Mouse (Mus musculus) E14TG2a.4 (cell line): ENCODE measurements around the gene Dll1.

Experiments
- H3K27me3 ChIP-seq: 2 replicates; pipeline ENCODE4 v1.6.1; 2014; ENCODE audit warnings: low read length, control low read depth; ENCODE audit not compliant: insufficient read depth
- H3K36me3 ChIP-seq: 2 replicates; pipeline ENCODE4 v1.6.1; 2014; ENCODE audit warnings: low read length, control low read depth; ENCODE audit not compliant: insufficient read depth
- H3K4me1 ChIP-seq: replicated peaks from 2 replicates; pipeline ENCODE4 v1.6.1; 2014; ENCODE audit warnings: low read depth, low read length, control low read depth
- H3K4me3 ChIP-seq: replicated peaks from 2 replicates; pipeline ENCODE4 v1.5.1; 2014; ENCODE audit warnings: mild to moderate bottlenecking, low read length
- H3K9me3 ChIP-seq: 2 replicates; pipeline ENCODE4 v1.6.1; 2014; ENCODE audit warnings: low read length, control low read depth
- CTCF ChIP-seq: conservative IDR thresholded peaks from 2 replicates; pipeline ENCODE4 v1.5.1; 2014; ENCODE audit warnings: low read length
- NANOG ChIP-seq: IDR thresholded peaks from 2 replicates; pipeline ENCODE4 v1.6.1; 2014; ENCODE audit warnings: borderline replicate concordance, low read length, mixed read lengths
- POU5F1 ChIP-seq: IDR thresholded peaks from 2 replicates; pipeline ENCODE4 v1.6.1; 2014; ENCODE audit warnings: low read length, borderline replicate concordance

The Dll1 gene

GRCm38 (mm10) chr17:15376494-15377181, at the start of gene Dll1:
Gene Dll1 (minus strand): TSS chr17:15376872.
- H3K9me3 ChIP-seq, result no peaks in the 10 kb centered on the region
- no peak for TF ChIP-seq NANOG
- no peak for TF ChIP-seq POU5F1
- no peak for TF ChIP-seq CTCF
- H3K4me1 ChIP-seq, result peaks cover 88% of the 10 kb centered on the region
- H3K36me3 ChIP-seq, result peaks cover 14% of the 10 kb centered on the region; the same call in 1 of the 2 replicates
- H3K4me3 ChIP-seq, result peak within 1 kb of the TSS; percentile 85
- H3K27me3 ChIP-seq, result peaks cover 93% of the 10 kb centered on the region

- no peaks in the 10 kb centered on the region for H3K9me3 ChIP-seq
- H3K27me3 ChIP-seq, result no peaks in the 10 kb centered on the region
- no peaks in the 10 kb centered on the region; the same call in 1 of the 2 replicates for H3K4me1 ChIP-seq
- H3K36me3 ChIP-seq, result 0 out of 2 replicates have a peak, but pooled peaks cover 4% of the 10 kb centered on the region
- TF ChIP-seq CTCF, result no peak
- no peak for TF ChIP-seq POU5F1
- no peak for TF ChIP-seq NANOG
- no peak overlapping the region for H3K4me3 ChIP-seq
Observed at GRCm38 (mm10) chr17:15425931-15426330, 49.3 kb upstream of the Dll1 start.

GRCm38 (mm10) chr17:15423080-15423765, 46.6 kb upstream of the Dll1 start:
- Histone ChIP-seq H3K27me3 (no peaks in the 10 kb centered on the region), H3K36me3 (0 out of 2 replicates have a peak, but pooled peaks cover 4% of the 10 kb centered on the region), H3K4me1 (no peaks in the 10 kb centered on the region), H3K9me3 (no peaks in the 10 kb centered on the region), H3K4me3 (no peak overlapping the region)
- TF ChIP-seq POU5F1, result no peak
- TF ChIP-seq NANOG, result no peak

GRCm38 (mm10) chr17:15422666-15423065, 46.0 kb upstream of the Dll1 start:
- Histone ChIP-seq H3K9me3 (no peaks in the 10 kb centered on the region), H3K36me3 (peaks cover 9% of the 10 kb centered on the region; the same call in 1 of the 2 replicates), H3K4me3 (no peak overlapping the region), H3K27me3 (no peaks in the 10 kb centered on the region), H3K4me1 (no peaks in the 10 kb centered on the region)
- TF ChIP-seq NANOG (no peak), CTCF (no peak), POU5F1 (no peak)

- TF ChIP-seq POU5F1 (no peak), CTCF (no peak), NANOG (no peak)
- Histone ChIP-seq H3K36me3 (peaks cover 13% of the 10 kb centered on the region; the same call in 1 of the 2 replicates), H3K4me1 (no peaks in the 10 kb centered on the region), H3K9me3 (no peaks in the 10 kb centered on the region), H3K27me3 (no peaks in the 10 kb centered on the region), H3K4me3 (no peak overlapping the region)
Observed at GRCm38 (mm10) chr17:15421446-15421845, 44.8 kb upstream of the Dll1 start.

- no peak overlapping the region for H3K4me3 ChIP-seq
- no peak for TF ChIP-seq NANOG
- TF ChIP-seq POU5F1, result no peak
- TF ChIP-seq CTCF, result no peak
- no peaks in the 10 kb centered on the region for H3K4me1 ChIP-seq
- peaks cover 9% of the 10 kb centered on the region; the same call in 1 of the 2 replicates for H3K36me3 ChIP-seq
- no peaks in the 10 kb centered on the region for H3K9me3 ChIP-seq
- no peaks in the 10 kb centered on the region for H3K27me3 ChIP-seq
Observed at GRCm38 (mm10) chr17:15420021-15420603, 43.4 kb upstream of the Dll1 start.

GRCm38 (mm10) chr17:15419534-15419933, 42.9 kb upstream of the Dll1 start:
- H3K36me3 ChIP-seq, result peaks cover 9% of the 10 kb centered on the region; the same call in 1 of the 2 replicates
- no peak for TF ChIP-seq NANOG
- no peak for TF ChIP-seq CTCF
- TF ChIP-seq POU5F1, result no peak
- H3K27me3 ChIP-seq, result no peaks in the 10 kb centered on the region
- no peaks in the 10 kb centered on the region for H3K9me3 ChIP-seq
- H3K4me3 ChIP-seq, result no peak overlapping the region
- H3K4me1 ChIP-seq, result no peaks in the 10 kb centered on the region

GRCm38 (mm10) chr17:15416596-15417215, 40.0 kb upstream of the Dll1 start:
- Histone ChIP-seq H3K4me3 (no peak overlapping the region), H3K36me3 (peaks cover 9% of the 10 kb centered on the region; the same call in 1 of the 2 replicates)

More at GRCm38 (mm10) chr17:15416596-15417215, 40.0 kb upstream of the Dll1 start:
- Histone ChIP-seq H3K9me3 (no peaks in the 10 kb centered on the region), H3K27me3 (no peaks in the 10 kb centered on the region), H3K4me1 (no peaks in the 10 kb centered on the region)
- no peak for TF ChIP-seq CTCF
- no peak for TF ChIP-seq POU5F1
- no peak for TF ChIP-seq NANOG
